Mouse (Mus musculus) cerebellum, postnatal 10 days (tissue): ENCODE results near the gene Ppa2.

Source experiments
- DNase-seq, 2 experiments: peaks; one replicate each; pipeline ENCODE4 v3.0.0; 2021; ENCODE audit warnings: mixed read lengths in 2 of 2

Gene Ppa2

DNA sequence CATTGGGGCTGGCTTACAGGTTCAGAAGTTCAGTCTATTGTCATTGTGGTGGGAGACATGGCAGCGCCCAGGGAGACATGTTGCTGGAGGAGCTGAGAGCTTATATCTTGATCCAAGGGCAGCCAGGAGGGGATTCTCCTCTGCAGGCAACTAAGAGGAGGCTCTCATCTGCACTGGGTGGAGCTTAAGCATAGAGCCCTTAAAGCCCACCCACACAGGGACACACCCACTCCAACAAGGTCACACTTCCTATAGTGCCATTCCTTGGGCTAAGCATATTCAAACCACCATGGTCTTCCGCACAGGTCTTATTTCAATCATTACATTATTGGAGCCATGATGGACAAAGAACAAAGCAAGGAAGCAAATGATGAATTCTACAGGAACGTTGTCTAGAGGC is 95.7 kb downstream of the Ppa2 start:
- DNase-seq, result no peak

DNA sequence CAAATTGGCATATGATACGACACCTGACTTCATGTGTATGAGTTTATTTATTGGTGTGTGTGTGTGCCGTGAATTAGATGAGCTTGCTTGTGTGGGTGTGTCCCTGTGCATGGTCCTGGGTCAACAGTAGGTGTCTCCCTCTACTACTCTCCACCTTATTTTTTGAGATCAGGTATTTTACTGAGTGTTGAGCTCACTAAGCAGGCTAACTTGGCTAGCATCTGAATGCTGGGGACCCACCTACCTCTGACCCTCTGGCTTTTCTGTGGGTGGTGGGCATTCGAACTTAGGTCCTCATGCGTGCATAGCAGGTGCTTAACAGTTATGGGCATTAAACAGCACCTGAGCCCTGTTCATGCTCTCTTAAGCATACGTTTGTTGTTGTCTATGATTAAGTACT is 96.3 kb downstream of the Ppa2 start:
- DNase-seq, result no peak

DNA sequence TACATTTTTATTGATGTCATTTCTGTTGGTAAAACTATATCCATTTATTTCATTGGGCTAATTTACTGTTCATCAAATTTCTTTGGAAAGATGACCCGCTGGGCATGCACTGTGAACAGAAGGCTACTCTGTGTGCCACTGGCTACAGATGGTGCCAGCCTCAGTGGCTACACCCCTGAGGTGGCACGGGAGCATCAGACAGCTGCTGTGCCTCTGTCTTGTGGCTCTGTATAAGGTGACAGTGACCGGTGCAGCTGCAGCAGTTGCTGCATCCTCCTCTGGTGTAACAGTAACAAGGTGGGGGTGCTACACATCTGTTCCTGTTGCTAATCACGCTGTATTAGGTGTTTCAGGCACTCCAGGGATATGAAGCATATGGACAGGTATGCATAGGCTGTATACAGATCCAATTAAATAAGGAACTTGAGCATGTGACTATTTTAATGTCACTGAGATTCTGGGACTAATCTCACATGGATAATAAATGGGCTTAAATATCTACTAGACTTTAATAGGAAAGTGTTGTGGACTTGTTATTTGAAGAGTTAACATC is 101.3 kb downstream of the Ppa2 start:
- DNase-seq, result peak; percentile 3 to 22

DNA sequence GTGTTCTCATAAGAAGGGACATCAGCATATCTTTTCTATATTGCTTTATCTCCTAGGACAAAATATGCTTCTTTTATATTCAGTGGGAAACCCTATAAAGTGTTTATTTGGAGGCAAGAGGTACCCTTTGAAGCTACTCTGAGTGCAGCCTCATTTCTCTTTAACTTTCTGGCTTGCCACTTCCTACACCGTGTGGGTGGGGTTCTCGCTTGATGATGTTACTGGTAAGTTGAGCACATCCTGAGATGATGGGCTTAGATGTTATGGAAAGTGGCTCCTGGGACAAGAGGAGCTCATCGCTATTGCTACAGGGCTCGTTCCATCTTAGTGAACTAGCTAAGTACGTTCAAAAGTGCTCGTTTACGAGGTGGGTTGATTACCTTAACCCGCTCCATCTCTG is 101.9 kb downstream of the Ppa2 start:
- no peak for DNase-seq

DNA sequence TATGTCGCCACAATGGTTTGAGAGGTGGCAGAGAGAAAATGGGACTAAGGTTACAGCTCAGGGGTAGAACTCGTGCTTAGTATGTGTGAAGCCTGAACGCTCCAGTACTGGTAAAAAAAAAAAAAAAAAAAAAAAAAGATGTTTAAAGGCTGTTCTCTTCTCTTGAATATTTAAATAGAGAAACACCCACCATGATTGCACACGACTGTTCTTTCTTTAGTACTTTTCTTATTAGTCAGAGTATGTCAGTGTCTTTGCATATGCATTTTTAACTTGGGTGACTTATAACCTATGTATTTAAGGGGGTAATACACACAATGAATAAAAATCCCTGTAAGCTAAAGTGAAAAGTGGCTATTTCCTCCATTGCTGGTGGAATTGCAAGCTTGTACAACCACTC is 104.8 kb downstream of the Ppa2 start:
- no peak for DNase-seq

DNA sequence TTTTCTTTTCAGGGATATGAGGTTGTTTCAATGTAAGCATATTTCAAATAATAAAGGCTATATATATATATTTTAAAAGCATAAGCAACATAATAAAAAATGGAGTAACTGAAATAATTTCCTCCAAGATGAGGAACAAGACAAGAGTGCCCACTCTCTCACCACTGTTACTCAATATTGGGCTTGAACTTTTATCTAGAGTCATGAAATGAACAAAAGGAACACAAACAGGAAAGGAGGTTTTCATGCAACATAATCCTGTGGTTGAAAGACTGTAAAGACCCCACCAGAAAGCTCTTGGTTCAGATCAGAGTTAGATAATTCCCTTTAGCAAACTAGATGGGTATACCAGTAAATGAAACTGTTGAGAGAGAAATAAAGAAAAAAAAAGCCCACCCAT is 113.2 kb downstream of the Ppa2 start:
- DNase-seq, result no peak
